Mouse (Mus musculus) neural tube, embryonic 15.5 days (tissue): Measurements from ENCODE around the gene H2afy2. TPM values are rescaled to one million over a fixed set of nuclear protein-coding genes. Genes with fewer than 3 reads are reported as not detected.

Source experiments
- ATAC-seq: fragments of 200-750 bp; cut with Nextera tagmentation; 2 replicates; pipeline ENCODE4 v1.8.0; 2017; ENCODE audit warnings: mild to moderate bottlenecking, moderate TSS enrichment, moderate library complexity; ENCODE audit not compliant: low FRiP score
- H3K27ac ChIP-seq: fragments of 300-500 bp; sonication (generic); replicated peaks from 2 replicates; pipeline ENCODE4 v1.5.1; 2015; ENCODE audit warnings: mild to moderate bottlenecking, inconsistent platforms
- H3K27me3 ChIP-seq: fragments of 300-500 bp; sonication (generic); replicated peaks from 2 replicates; pipeline ENCODE4 v1.6.1; 2015; ENCODE audit warnings: inconsistent platforms
- H3K36me3 ChIP-seq: fragments of 300-500 bp; sonication (generic); 2 replicates; pipeline ENCODE4 v1.6.1; 2015; ENCODE audit warnings: inconsistent platforms
- H3K4me1 ChIP-seq: fragments of 300-500 bp; sonication (generic); 2 replicates; pipeline ENCODE4 v1.6.1; 2015; ENCODE audit warnings: inconsistent platforms
- H3K4me2 ChIP-seq: fragments of 300-500 bp; sonication (generic); 2 replicates; pipeline ENCODE4 v1.6.1; 2015; ENCODE audit warnings: inconsistent platforms, mild to moderate bottlenecking, moderate library complexity
- H3K4me3 ChIP-seq: fragments of 300-500 bp; sonication (generic); replicated peaks from 2 replicates; pipeline ENCODE4 v1.5.1; 2015; ENCODE audit warnings: mild to moderate bottlenecking, inconsistent platforms
- H3K9ac ChIP-seq: fragments of 300-500 bp; sonication (generic); replicated peaks from 2 replicates; pipeline ENCODE4 v1.6.1; 2015; ENCODE audit warnings: mild to moderate bottlenecking, inconsistent platforms
- H3K9me3 ChIP-seq: fragments of 300-500 bp; sonication (generic); replicated peaks from 2 replicates; pipeline ENCODE4 v1.6.1; 2016; ENCODE audit warnings: inconsistent platforms
- WGBS: fragments of 180-500 bp; shearing (Covaris S2); methylation state at CpG from one replicate; pipeline ENCODE4 v1.1.7; 2015; ENCODE audit warnings: mixed read lengths; 5-methylcytosine and 5-hydroxymethylcytosine counted together
- polyA plus RNA-seq: library from polyadenylated mRNA; unstranded; fragments of >200 nt; fragmentation: Nextera tagmentation; extraction: Ambion mirVana; gene quantifications from 2 replicates; pipeline ENCODE4 v1.2.1, GENCODE M21; 2015

Gene H2afy2
- 232 and 258 TPM in 2 replicates for polyA plus RNA-seq

GRCm38 (mm10) chr10:61783621-61784251, at the start of gene H2afy2:
Gene H2afy2 (minus strand): TSS chr10:61784147.
- Histone ChIP-seq H3K4me2 (peak within 1 kb of the TSS; percentile 62), H3K4me3 (peak within 1 kb of the TSS; percentile 85)
- WGBS, result 0% methylated on average over 47 of the region's 50 CpGs

GRCm38 (mm10) chr10:61832713-61833112, 48.8 kb upstream of the H2afy2 start:
- Histone ChIP-seq H3K9ac (no peak overlapping the region), H3K4me3 (no peak overlapping the region), H3K4me1 (no peaks in the 10 kb centered on the region; the same call in 1 of the 2 replicates), H3K36me3 (no peaks in the 10 kb centered on the region), H3K4me2 (no peak overlapping the region), H3K9me3 (no peaks in the 10 kb centered on the region), H3K27me3 (no peaks in the 10 kb centered on the region), H3K27ac (no peak overlapping the region)
- WGBS, result 90% methylated on average over 11 of the region's 11 CpGs
- ATAC-seq, result no peak

More at GRCm38 (mm10) chr10:61783621-61784251, at the start of gene H2afy2:
- ATAC-seq, result peak; percentile 93
- Histone ChIP-seq H3K27ac (peak within 1 kb of the TSS; percentile 99), H3K9ac (peak within 1 kb of the TSS; percentile 95), H3K27me3 (no peaks in the 10 kb centered on the region), H3K4me1 (peaks cover 39% of the 10 kb centered on the region), H3K9me3 (no peaks in the 10 kb centered on the region), H3K36me3 (no peaks in the 10 kb centered on the region)

GRCm38 (mm10) chr10:61831741-61832140, 47.8 kb upstream of the H2afy2 start:
- H3K4me1 ChIP-seq, result no peaks in the 10 kb centered on the region; the same call in 1 of the 2 replicates
- ATAC-seq, result no peak
- H3K27ac ChIP-seq, result no peak overlapping the region
- H3K9me3 ChIP-seq, result no peaks in the 10 kb centered on the region
- WGBS, result 93% methylated on average over 6 of the region's 6 CpGs
- H3K4me3 ChIP-seq, result no peak overlapping the region
- H3K27me3 ChIP-seq, result no peaks in the 10 kb centered on the region
- no peaks in the 10 kb centered on the region for H3K36me3 ChIP-seq
- no peak overlapping the region for H3K4me2 ChIP-seq
- no peak overlapping the region for H3K9ac ChIP-seq

- Histone ChIP-seq H3K4me2 (no peak overlapping the region), H3K27ac (no peak overlapping the region), H3K9me3 (no peaks in the 10 kb centered on the region), H3K4me3 (no peak overlapping the region), H3K9ac (no peak overlapping the region), H3K4me1 (no peaks in the 10 kb centered on the region; the same call in 1 of the 2 replicates), H3K36me3 (no peaks in the 10 kb centered on the region), H3K27me3 (no peaks in the 10 kb centered on the region)
- no peak for ATAC-seq
- 86% methylated on average over 12 of the region's 12 CpGs for WGBS
Observed at GRCm38 (mm10) chr10:61831251-61831650, 47.3 kb upstream of the H2afy2 start.

GRCm38 (mm10) chr10:61830817-61831216, 46.9 kb upstream of the H2afy2 start:
- Histone ChIP-seq H3K4me2 (no peak overlapping the region), H3K9me3 (no peaks in the 10 kb centered on the region), H3K27ac (no peak overlapping the region), H3K4me3 (no peak overlapping the region), H3K36me3 (no peaks in the 10 kb centered on the region), H3K4me1 (no peaks in the 10 kb centered on the region; the same call in 1 of the 2 replicates), H3K27me3 (no peaks in the 10 kb centered on the region), H3K9ac (no peak overlapping the region)
- 58% methylated on average over 9 of the region's 9 CpGs for WGBS
- no peak for ATAC-seq

GRCm38 (mm10) chr10:61829046-61829445, 45.1 kb upstream of the H2afy2 start:
- no peak overlapping the region for H3K4me2 ChIP-seq
- no peak overlapping the region for H3K27ac ChIP-seq
- no peak overlapping the region for H3K9ac ChIP-seq
- H3K4me3 ChIP-seq, result no peak overlapping the region
- no peaks in the 10 kb centered on the region; the same call in 1 of the 2 replicates for H3K4me1 ChIP-seq
- 56% methylated on average over 4 of the region's 4 CpGs for WGBS
- no peaks in the 10 kb centered on the region for H3K9me3 ChIP-seq
- no peaks in the 10 kb centered on the region for H3K27me3 ChIP-seq
- no peak for ATAC-seq
- H3K36me3 ChIP-seq, result no peaks in the 10 kb centered on the region

- Histone ChIP-seq H3K27me3 (no peaks in the 10 kb centered on the region), H3K4me3 (no peak overlapping the region), H3K27ac (no peak overlapping the region), H3K4me2 (no peak overlapping the region), H3K9me3 (no peaks in the 10 kb centered on the region), H3K9ac (no peak overlapping the region), H3K4me1 (no peaks in the 10 kb centered on the region; the same call in 1 of the 2 replicates), H3K36me3 (no peaks in the 10 kb centered on the region)
- no peak for ATAC-seq
- WGBS, result 88% methylated on average over 32 of the region's 32 CpGs
Observed at GRCm38 (mm10) chr10:61827950-61828936, 44.3 kb upstream of the H2afy2 start.

- no peaks in the 10 kb centered on the region for H3K27me3 ChIP-seq
- 44% methylated on average over 16 of the region's 16 CpGs for WGBS
- H3K4me2 ChIP-seq, result no peak overlapping the region
- H3K27ac ChIP-seq, result no peak overlapping the region
- peaks cover 2% of the 10 kb centered on the region; the same call in 1 of the 2 replicates for H3K4me1 ChIP-seq
- no peak overlapping the region for H3K4me3 ChIP-seq
- no peak for ATAC-seq
- no peaks in the 10 kb centered on the region for H3K9me3 ChIP-seq
- no peaks in the 10 kb centered on the region for H3K36me3 ChIP-seq
- H3K9ac ChIP-seq, result no peak overlapping the region
Observed at GRCm38 (mm10) chr10:61826753-61827435, 42.9 kb upstream of the H2afy2 start.

- no peaks in the 10 kb centered on the region for H3K36me3 ChIP-seq
- no peak overlapping the region for H3K27ac ChIP-seq
- H3K9me3 ChIP-seq, result no peaks in the 10 kb centered on the region
- ATAC-seq, result no peak
- H3K4me2 ChIP-seq, result no peak overlapping the region
- H3K27me3 ChIP-seq, result no peaks in the 10 kb centered on the region
- WGBS, result 84% methylated on average over 13 of the region's 13 CpGs
- H3K9ac ChIP-seq, result no peak overlapping the region
- peaks cover 2% of the 10 kb centered on the region; the same call in 1 of the 2 replicates for H3K4me1 ChIP-seq
- H3K4me3 ChIP-seq, result no peak overlapping the region
Observed at GRCm38 (mm10) chr10:61825979-61826752, 42.2 kb upstream of the H2afy2 start.

- Histone ChIP-seq H3K4me2 (no peak overlapping the region), H3K9ac (no peak overlapping the region), H3K27me3 (no peaks in the 10 kb centered on the region), H3K4me3 (no peak overlapping the region), H3K36me3 (no peaks in the 10 kb centered on the region), H3K9me3 (no peaks in the 10 kb centered on the region), H3K4me1 (peaks cover 2% of the 10 kb centered on the region; the same call in 1 of the 2 replicates), H3K27ac (no peak overlapping the region)
- no peak for ATAC-seq
- 58% methylated on average over 5 of the region's 5 CpGs for WGBS
Observed at GRCm38 (mm10) chr10:61825536-61825935, 41.6 kb upstream of the H2afy2 start.

- Histone ChIP-seq H3K36me3 (no peaks in the 10 kb centered on the region), H3K4me3 (no peak overlapping the region), H3K27ac (no peak overlapping the region), H3K27me3 (no peaks in the 10 kb centered on the region), H3K9me3 (no peaks in the 10 kb centered on the region), H3K4me2 (no peak overlapping the region), H3K9ac (no peak overlapping the region), H3K4me1 (peaks cover 2% of the 10 kb centered on the region; the same call in 1 of the 2 replicates)
- no peak for ATAC-seq
- 63% methylated on average over 4 of the region's 4 CpGs for WGBS
Observed at GRCm38 (mm10) chr10:61823731-61824115, 39.8 kb upstream of the H2afy2 start.
